Mouse (Mus musculus) liver, embryonic 16.5 days (tissue): Measurements from ENCODE around the gene Catsper4. TPM values are rescaled to one million over a fixed set of nuclear protein-coding genes. Genes with fewer than 3 reads are reported as not detected.

Experiments used
- ATAC-seq: fragments of 200-750 bp; cut with Nextera tagmentation; 2 replicates; pipeline ENCODE4 v1.8.0; 2017; ENCODE audit warnings: low read depth, mild to moderate bottlenecking, moderate number of reproducible peaks, moderate library complexity
- H3K27ac ChIP-seq: fragments of 300-500 bp; sonication (generic); 2 replicates; pipeline ENCODE4 v1.5.1; 2014; ENCODE audit warnings: mild to moderate bottlenecking, low read length
- H3K27me3 ChIP-seq: fragments of 300-500 bp; sonication (generic); 2 replicates; pipeline ENCODE4 v1.6.1; 2014; ENCODE audit warnings: low read depth, low read length, mixed read lengths; ENCODE audit not compliant: control insufficient read depth, insufficient read depth
- H3K36me3 ChIP-seq: fragments of 300-500 bp; sonication (generic); 2 replicates; pipeline ENCODE4 v1.6.1; 2014; ENCODE audit warnings: mild to moderate bottlenecking; ENCODE audit not compliant: control insufficient read depth, insufficient read depth
- H3K4me1 ChIP-seq: fragments of 300-500 bp; sonication (generic); 2 replicates; pipeline ENCODE4 v1.6.1; 2014; ENCODE audit warnings: low read depth, low read length, mixed read lengths; ENCODE audit not compliant: control insufficient read depth
- H3K4me2 ChIP-seq: fragments of 300-500 bp; sonication (generic); 2 replicates; pipeline ENCODE4 v1.6.1; 2014; ENCODE audit warnings: low read depth, low read length, mixed read lengths
- H3K4me3 ChIP-seq: fragments of 300-500 bp; sonication (generic); 2 replicates; pipeline ENCODE4 v1.5.1; 2014; ENCODE audit warnings: low read depth, mild to moderate bottlenecking, low read length
- H3K9ac ChIP-seq: fragments of 300-500 bp; sonication (generic); 2 replicates; pipeline ENCODE4 v1.6.1; 2014; ENCODE audit warnings: low read depth, low read length
- H3K9me3 ChIP-seq: fragments of 300-500 bp; sonication (generic); replicated peaks from 2 replicates; pipeline ENCODE4 v1.6.1; 2016; ENCODE audit warnings: low read length; ENCODE audit not compliant: control insufficient read depth
- WGBS: fragments of 180-500 bp; shearing (Covaris S2); extraction: QIAGEN DNeasy Blood & Tissue Kit; methylation state at CpG from one replicate; pipeline ENCODE4 v1.1.7; 2014; ENCODE audit not compliant: insufficient replicate concordance; 5-methylcytosine and 5-hydroxymethylcytosine counted together
- polyA plus RNA-seq: library from polyadenylated mRNA; unstranded; fragments of >200 nt; fragmentation: Nextera tagmentation; extraction: Ambion mirVana; gene quantifications from 2 replicates; pipeline ENCODE4 v1.2.1, GENCODE M21; 2015

Gene Catsper4
- polyA plus RNA-seq, 1 experiment from 2014 or later, result not detected

- Histone ChIP-seq H3K27ac (no peak overlapping the region), H3K9me3 (no peaks in the 10 kb centered on the region), H3K4me1 (peaks cover 5% of the 10 kb centered on the region), H3K9ac (no peak overlapping the region), H3K4me3 (0 out of 2 replicates have a peak overlapping the region, but pooled peaks have one; percentile 15), H3K27me3 (peaks cover 8% of the 10 kb centered on the region), H3K4me2 (peak overlapping the region; percentile 25), H3K36me3 (no peaks in the 10 kb centered on the region)
- 8% methylated on average over 10 of the region's 10 CpGs for WGBS
- ATAC-seq, result no peak
Measured at GRCm38 (mm10) chr4:134238686-134239085, 11.5 kb upstream of the Catsper4 start.

GRCm38 (mm10) chr4:134238279-134238651 lies 11.1 kb upstream of the Catsper4 start, which contains the start of gene Cnksr1:
TSS of gene Cnksr1 (minus strand) at chr4:134238399.
- Histone ChIP-seq H3K4me1 (peaks cover 5% of the 10 kb centered on the region), H3K9ac (no peak within 1 kb of the TSS), H3K4me3 (0 out of 2 replicates have a peak within 1 kb of the TSS, but pooled peaks have one; percentile 15), H3K4me2 (peak within 1 kb of the TSS; percentile 25), H3K27me3 (peaks cover 8% of the 10 kb centered on the region), H3K36me3 (no peaks in the 10 kb centered on the region), H3K9me3 (no peaks in the 10 kb centered on the region), H3K27ac (no peak within 1 kb of the TSS)
- ATAC-seq, result no peak
- WGBS, result 8% methylated on average over 18 of the region's 18 CpGs

- Histone ChIP-seq H3K4me3 (no peak overlapping the region), H3K4me1 (peaks cover 5% of the 10 kb centered on the region), H3K36me3 (no peaks in the 10 kb centered on the region), H3K27ac (no peak overlapping the region), H3K9me3 (no peaks in the 10 kb centered on the region), H3K4me2 (0 out of 2 replicates have a peak overlapping the region, but pooled peaks have one; percentile 25), H3K9ac (no peak overlapping the region), H3K27me3 (peaks cover 8% of the 10 kb centered on the region)
- WGBS, result 24% methylated on average over 19 of the region's 19 CpGs
- no peak for ATAC-seq
Measured at GRCm38 (mm10) chr4:134237582-134238278, 10.5 kb upstream of the Catsper4 start.

- Histone ChIP-seq H3K27ac (no peak overlapping the region), H3K4me3 (no peak overlapping the region), H3K4me1 (peaks cover 5% of the 10 kb centered on the region), H3K36me3 (no peaks in the 10 kb centered on the region), H3K4me2 (no peak overlapping the region), H3K9ac (no peak overlapping the region), H3K9me3 (no peaks in the 10 kb centered on the region), H3K27me3 (peaks cover 8% of the 10 kb centered on the region)
- WGBS, result 51% methylated on average over 5 of the region's 5 CpGs
- ATAC-seq, result no peak
Measured at GRCm38 (mm10) chr4:134234876-134235275, 7.7 kb upstream of the Catsper4 start.

DNA sequence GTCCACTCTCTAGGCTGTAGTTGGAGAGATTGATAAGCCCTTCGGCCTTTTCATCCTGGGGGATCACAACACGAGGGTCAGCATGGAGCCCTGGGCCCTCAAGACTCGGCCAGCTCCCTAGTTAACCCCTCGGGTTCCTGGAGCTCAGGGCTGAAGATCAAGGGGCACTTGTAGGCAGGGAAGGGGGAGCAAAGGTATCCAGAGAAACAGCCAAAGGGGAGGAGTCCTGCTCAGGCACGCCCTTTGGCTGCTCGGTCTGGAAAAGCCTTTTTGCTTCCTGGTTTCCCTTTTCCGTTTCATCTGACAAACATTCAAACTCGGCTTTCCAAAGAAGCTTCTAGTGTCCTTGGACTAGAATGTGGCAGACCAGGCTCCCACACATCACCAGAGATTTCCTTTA lies 3.2 kb upstream of the Catsper4 start:
- no peak overlapping the region for H3K27ac ChIP-seq
- H3K9ac ChIP-seq, result no peak overlapping the region
- WGBS, result 38% methylated on average over 8 of the region's 8 CpGs
- no peaks in the 10 kb centered on the region for H3K9me3 ChIP-seq
- no peak for ATAC-seq
- H3K4me1 ChIP-seq, result no peaks in the 10 kb centered on the region
- no peak overlapping the region for H3K4me3 ChIP-seq
- H3K27me3 ChIP-seq, result no peaks in the 10 kb centered on the region
- no peak overlapping the region for H3K4me2 ChIP-seq
- H3K36me3 ChIP-seq, result no peaks in the 10 kb centered on the region

- H3K27me3 ChIP-seq, result no peaks in the 10 kb centered on the region
- no peaks in the 10 kb centered on the region for H3K4me1 ChIP-seq
- H3K9ac ChIP-seq, result no peak overlapping the region
- ATAC-seq, result no peak
- no peaks in the 10 kb centered on the region for H3K36me3 ChIP-seq
- no peaks in the 10 kb centered on the region for H3K9me3 ChIP-seq
- no peak overlapping the region for H3K27ac ChIP-seq
- no peak overlapping the region for H3K4me3 ChIP-seq
- H3K4me2 ChIP-seq, result no peak overlapping the region
- WGBS, result 37% methylated on average over 11 of the region's 11 CpGs
Measured at GRCm38 (mm10) chr4:134222793-134223600, 4.2 kb downstream of the Catsper4 start.

DNA sequence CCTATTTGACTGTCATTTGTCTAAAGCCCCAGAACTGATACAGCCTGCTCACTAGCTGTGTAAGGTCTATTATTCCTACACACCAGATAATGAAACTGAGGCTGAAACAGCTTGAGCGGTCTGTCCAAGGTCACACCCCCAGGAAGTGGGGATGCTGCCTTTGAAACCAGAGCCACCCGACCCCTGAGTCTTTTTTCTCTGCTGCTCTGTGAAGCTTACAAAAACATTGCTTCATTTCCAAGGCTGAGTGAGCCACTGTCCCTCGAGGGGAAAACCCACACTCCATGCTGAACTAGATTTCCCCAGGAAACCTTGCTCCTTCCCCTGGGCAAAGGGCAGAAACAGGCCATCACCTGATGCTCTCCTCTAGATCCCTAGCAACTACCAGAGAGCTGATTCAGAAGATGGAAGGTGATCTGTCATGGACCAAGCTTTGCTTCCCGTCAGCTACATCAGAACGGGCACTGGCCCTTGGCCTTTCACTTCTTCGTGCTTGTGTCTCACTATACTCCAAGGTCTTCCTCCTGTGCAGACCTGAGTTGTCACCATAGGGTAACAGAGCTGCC lies 20.6 kb downstream of the Catsper4 start:
- Histone ChIP-seq H3K9ac (no peak overlapping the region), H3K4me1 (no peaks in the 10 kb centered on the region), H3K4me3 (no peak overlapping the region), H3K4me2 (no peak overlapping the region), H3K36me3 (no peaks in the 10 kb centered on the region), H3K27me3 (no peaks in the 10 kb centered on the region), H3K9me3 (no peaks in the 10 kb centered on the region), H3K27ac (no peak overlapping the region)
- ATAC-seq, result no peak
- WGBS, result 50% methylated on average over 6 of the region's 6 CpGs

DNA sequence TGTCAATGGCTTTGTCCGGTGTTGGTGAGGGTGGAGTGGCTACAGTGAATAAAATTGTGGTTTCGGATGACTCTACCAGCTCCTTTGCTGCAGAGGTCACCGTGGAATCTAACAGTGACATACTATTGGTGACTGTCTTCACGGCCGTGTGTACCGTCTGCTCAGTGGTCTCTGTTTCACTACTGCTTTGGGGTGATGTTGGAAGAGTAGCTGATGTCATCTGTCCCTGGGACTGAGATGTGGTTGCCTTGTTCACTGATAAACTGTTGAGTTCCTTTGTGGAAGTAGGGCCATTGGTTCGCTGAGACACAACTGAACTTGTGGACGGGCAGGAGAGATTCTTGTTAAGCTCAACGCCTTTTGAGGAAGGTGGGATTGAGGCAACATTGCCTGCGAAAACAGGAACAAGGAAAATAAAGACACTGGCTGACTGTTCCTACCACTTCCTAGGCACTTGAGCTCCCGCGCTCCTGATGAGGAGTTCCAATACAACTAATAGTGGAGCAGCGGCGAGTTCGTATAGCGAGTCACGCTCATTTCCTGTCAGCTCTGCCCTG lies 23.8 kb downstream of the Catsper4 start:
- Histone ChIP-seq H3K9ac (no peak overlapping the region), H3K27ac (no peak overlapping the region), H3K36me3 (no peaks in the 10 kb centered on the region), H3K9me3 (no peaks in the 10 kb centered on the region), H3K4me3 (no peak overlapping the region), H3K4me2 (no peak overlapping the region), H3K27me3 (no peaks in the 10 kb centered on the region), H3K4me1 (no peaks in the 10 kb centered on the region)
- WGBS, result 36% methylated on average over 17 of the region's 17 CpGs
- no peak for ATAC-seq
